Mouse (Mus musculus): Measurements from ENCODE around the gene Otop2.

DNA sequence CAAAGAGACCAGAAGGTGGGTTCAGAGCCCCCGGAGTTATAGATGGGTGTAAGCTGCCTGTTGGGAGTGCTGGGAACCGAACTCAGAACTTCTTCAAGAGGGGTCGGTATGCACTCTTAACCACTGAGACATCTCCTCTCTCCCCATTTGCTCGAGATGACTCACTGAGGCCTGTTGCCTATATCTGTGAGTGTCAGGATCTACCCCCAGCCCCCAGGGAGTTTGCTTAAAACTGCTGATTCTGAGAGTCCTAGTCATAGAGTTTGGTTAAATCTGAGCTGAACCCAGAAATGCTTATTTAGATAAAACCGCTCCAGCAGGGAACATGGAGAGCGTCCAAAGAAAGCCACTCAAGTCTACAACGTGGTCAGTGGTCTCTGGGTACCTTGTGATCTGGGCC lies 32.8 kb upstream of the Otop2 start:
- TF ChIP-seq CTCF (IDR thresholded peaks at IDR 0.05; ENCODE audit: low read depth), result no peak
- no peak for TF ChIP-seq EP300 (IDR thresholded peaks at IDR 0.05; ENCODE audit: low read depth)
